Mouse (Mus musculus) spleen, embryonic (tissue): Measurements from ENCODE around the gene Cdkl3.

ENCODE experiments used
- CTCF ChIA-PET: fragments of 350-600 bp; sonication (Branson Sonifier 250); formaldehyde crosslinking; loops from one replicate; lab custom pipeline; 2022; lab: Charles Lee

Gene Cdkl3

GRCm38 (mm10) chr11:52011011-52011410 is 7.0 kb downstream of the Cdkl3 start:
- CTCF ChIA-PET, result no interaction called here

- CTCF ChIA-PET, result no interaction called here
Observed at GRCm38 (mm10) chr11:52011541-52011940, 7.5 kb downstream of the Cdkl3 start.

GRCm38 (mm10) chr11:52018217-52018616 is 14.2 kb downstream of the Cdkl3 start:
- CTCF ChIA-PET, result no interaction called here

- CTCF ChIA-PET, result no interaction called here
Observed at GRCm38 (mm10) chr11:52032356-52032755, 28.3 kb downstream of the Cdkl3 start.

- CTCF ChIA-PET, result no interaction called here
Observed at GRCm38 (mm10) chr11:52033953-52034352, 29.9 kb downstream of the Cdkl3 start.

GRCm38 (mm10) chr11:52035905-52036304 is 31.9 kb downstream of the Cdkl3 start:
- CTCF ChIA-PET, result no interaction called here

GRCm38 (mm10) chr11:52037659-52038058 is 33.6 kb downstream of the Cdkl3 start:
- CTCF ChIA-PET, result no interaction called here

GRCm38 (mm10) chr11:52043224-52043623 is 39.2 kb downstream of the Cdkl3 start:
- CTCF ChIA-PET, result interaction anchor here (0.7 kb wide), 1 partner anchor 225 kb away, joined by 3 read pairs; no protein-coding TSS in a partner anchor

GRCm38 (mm10) chr11:52044156-52044555 is 40.1 kb downstream of the Cdkl3 start:
- CTCF ChIA-PET, result interaction anchor here (0.6 kb wide), 2 partner anchors 125 to 261 kb away, joined by 3 to 7 read pairs; no protein-coding TSS in a partner anchor

GRCm38 (mm10) chr11:52046446-52047165 is 42.6 kb downstream of the Cdkl3 start:
- CTCF ChIA-PET, result no interaction called here

GRCm38 (mm10) chr11:52053371-52053770 is 49.4 kb downstream of the Cdkl3 start:
- CTCF ChIA-PET, result no interaction called here

GRCm38 (mm10) chr11:52054728-52055127 is 50.7 kb downstream of the Cdkl3 start:
- CTCF ChIA-PET, result interaction anchor here (0.5 kb wide), 1 partner anchor 132 kb away, joined by 7 read pairs; no protein-coding TSS in a partner anchor

GRCm38 (mm10) chr11:52056198-52056597 is 52.2 kb downstream of the Cdkl3 start:
- CTCF ChIA-PET, result no interaction called here

GRCm38 (mm10) chr11:52059001-52059400 is 55.0 kb downstream of the Cdkl3 start:
- CTCF ChIA-PET, result no interaction called here

GRCm38 (mm10) chr11:52060315-52060714 is 56.3 kb downstream of the Cdkl3 start:
- CTCF ChIA-PET, result interaction anchor here (0.7 kb wide), 1 partner anchor 20 kb away, joined by 6 read pairs; no protein-coding TSS in a partner anchor

- CTCF ChIA-PET, result interaction anchor here (0.7 kb wide), 1 partner anchor 41 kb away, joined by 4 read pairs; no protein-coding TSS in a partner anchor
Observed at GRCm38 (mm10) chr11:52062406-52062805, 58.4 kb downstream of the Cdkl3 start.

GRCm38 (mm10) chr11:52064398-52064797 is 60.4 kb downstream of the Cdkl3 start:
- CTCF ChIA-PET, result interaction anchor here (0.7 kb wide), 2 partner anchors 51 to 70 kb away, joined by 3 to 4 read pairs; no protein-coding TSS in a partner anchor

- CTCF ChIA-PET, result interaction anchor here (0.6 kb wide), 1 partner anchor 13 kb away, joined by 6 read pairs; no protein-coding TSS in a partner anchor
Observed at GRCm38 (mm10) chr11:52065841-52066240, 61.8 kb downstream of the Cdkl3 start.

GRCm38 (mm10) chr11:52071768-52072167 is 67.7 kb downstream of the Cdkl3 start:
- CTCF ChIA-PET, result no interaction called here

GRCm38 (mm10) chr11:52073528-52074170 is 69.6 kb downstream of the Cdkl3 start:
- CTCF ChIA-PET, result no interaction called here

GRCm38 (mm10) chr11:52074626-52075470 is 70.8 kb downstream of the Cdkl3 start:
- CTCF ChIA-PET, result interaction anchor here (0.7 kb wide), 1 partner anchor 231 kb away, joined by 5 read pairs; no protein-coding TSS in a partner anchor
